Comparison of ENCODE assay signal across 8 mouse cellular contexts in genomic region chr6:118713286-118713685, GRCm38 (mm10).
"Had no signal": no experiment of that assay in that cellular context is flagged by ENCODE, and none has a peak within 500 bp of the region (broad histone marks: within the 10 kb centered on the region; RNA-seq: fewer than 3 reads in every experiment).

No protein-coding gene starts in this region.

- H3K4me1 ChIP-seq: limb, embryonic 15.5 days; liver, embryonic 12.5 days had no signal

- H3K27me3 ChIP-seq: limb, embryonic 15.5 days; midbrain, embryonic 13.5 days had no signal

- ATAC-seq: liver, embryonic 12.5 days; midbrain, embryonic 13.5 days had no signal

- H3K9me3 ChIP-seq: limb, embryonic 15.5 days; liver, embryonic 12.5 days; midbrain, embryonic 13.5 days had no signal

- H3K36me3 ChIP-seq: liver, embryonic 12.5 days had no signal

- H3K4me2 ChIP-seq: limb, embryonic 15.5 days; liver, embryonic 12.5 days; midbrain, embryonic 13.5 days had no signal

- H3K9ac ChIP-seq: limb, embryonic 15.5 days; liver, embryonic 12.5 days; midbrain, embryonic 13.5 days had no signal

- H3K4me3 ChIP-seq: limb, embryonic 15.5 days; liver, embryonic 12.5 days; midbrain, embryonic 13.5 days had no signal

- DNase-seq: kidney, postnatal 36 days; lung, postnatal 36 days; thymus, adult 18-20 months; thymus, postnatal 14 days had no signal

- H3K27ac ChIP-seq: kidney, postnatal 0 days; limb, embryonic 15.5 days; liver, embryonic 12.5 days; midbrain, embryonic 13.5 days had no signal
